Mouse (Mus musculus) stomach, postnatal 0 days (tissue): ENCODE results near the gene Gm32742.
A peak's percentile ranks its signal among the peaks of the same experiment; 100 is the strongest.

Source experiments
- CTCF ChIP-seq: IDR thresholded peaks from 2 replicates; pipeline ENCODE4 v1.5.1; 2016; ENCODE audit warnings: antibody characterized with exemption, low read depth, mild to moderate bottlenecking, moderate library complexity
- EP300 ChIP-seq: optimal IDR thresholded peaks from 2 replicates; pipeline ENCODE3; 2016; ENCODE audit warnings: antibody characterized with exemption

DNA sequence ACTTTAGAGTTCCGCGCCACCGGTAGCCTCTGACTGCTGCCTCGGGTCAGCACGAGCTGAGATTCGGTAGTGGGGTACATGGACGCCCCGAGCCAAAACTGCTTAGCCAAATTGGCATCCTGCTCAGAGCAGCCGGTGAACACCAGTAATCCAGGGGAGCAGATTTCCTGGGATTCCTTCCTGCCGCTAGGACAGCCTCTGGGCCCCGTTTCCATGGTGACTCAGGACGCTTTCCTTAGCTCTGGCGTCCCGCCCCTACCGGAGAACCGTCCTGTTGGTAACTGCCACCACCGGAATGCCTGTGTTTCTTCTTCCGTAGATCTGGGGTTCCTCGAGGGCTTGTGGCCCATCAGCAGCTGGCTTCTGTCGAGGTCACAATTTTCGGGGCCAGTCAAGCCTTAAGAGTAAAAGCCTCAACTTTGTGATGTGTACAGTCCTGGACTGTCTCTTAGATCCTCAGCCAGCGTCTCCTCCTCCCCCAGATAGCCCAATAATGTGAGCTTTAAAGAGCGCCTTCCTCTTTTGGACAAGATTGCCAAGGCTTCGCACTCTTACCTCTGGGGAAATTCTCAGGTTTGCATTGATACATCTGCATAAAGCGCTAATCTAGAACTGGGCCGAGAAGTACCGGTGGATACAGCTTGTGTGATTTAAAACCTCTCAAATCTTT is 63.4 kb downstream of the Gm32742 start, which contains the start of gene 4833427G06Rik:
- TF ChIP-seq CTCF (peak; percentile 32), EP300 (no peak)
